Mouse (Mus musculus): ENCODE results near the gene Hist1h3c. TPM values are rescaled to one million over a fixed set of nuclear protein-coding genes. Genes with fewer than 3 reads are reported as not detected.
"Not testable (repeated sequence)": the region's sequence is repeated elsewhere in the genome, so short reads cannot be mapped to it uniquely, and the experiment has no call there.

The Hist1h3c gene
- polyA plus RNA-seq (2015; fragmentation: Nextera tagmentation; extraction: Ambion mirVana) = 6.4 and 7.3 TPM in 2 replicates

DNA sequence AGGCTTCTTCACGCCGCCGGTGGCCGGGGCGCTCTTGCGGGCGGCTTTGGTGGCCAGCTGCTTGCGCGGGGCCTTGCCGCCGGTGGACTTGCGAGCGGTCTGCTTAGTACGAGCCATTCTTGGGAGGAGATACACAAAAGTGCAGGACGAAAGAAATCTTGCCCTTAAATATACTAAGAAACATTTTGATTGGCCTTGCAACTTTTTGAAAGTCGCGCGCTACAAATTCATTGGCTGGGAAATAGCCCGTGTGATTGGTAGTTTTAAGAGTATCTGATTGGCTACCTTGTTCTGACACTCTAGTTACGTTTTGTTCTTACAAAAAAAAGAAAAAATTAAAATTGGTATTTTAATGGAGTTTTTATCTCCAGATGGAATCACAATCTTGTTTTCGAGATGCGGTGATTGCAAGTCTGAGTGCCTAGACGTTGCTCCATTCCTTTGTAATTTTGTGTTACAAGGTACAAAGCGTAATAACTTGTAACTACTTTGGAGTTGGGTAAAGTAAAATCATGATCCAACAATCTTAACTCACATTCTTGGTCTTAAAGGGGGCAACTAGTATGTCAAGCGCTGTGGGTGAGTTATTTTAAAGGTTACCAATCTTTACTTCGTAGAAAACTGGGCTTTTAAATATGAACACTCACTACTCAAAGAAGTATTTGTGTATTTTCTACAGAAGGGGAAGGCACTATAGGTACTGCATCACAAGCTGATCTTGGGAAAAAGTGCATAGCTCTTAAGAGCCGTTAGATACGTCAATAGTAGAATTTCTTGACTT, at the start of gene Hist1h3c:
Hist1h3c (minus strand) TSS at position 222 of the 781 bp plus-strand sequence.
- H3K27me3 ChIP-seq = no peaks in the 10 kb centered on the region

DNA sequence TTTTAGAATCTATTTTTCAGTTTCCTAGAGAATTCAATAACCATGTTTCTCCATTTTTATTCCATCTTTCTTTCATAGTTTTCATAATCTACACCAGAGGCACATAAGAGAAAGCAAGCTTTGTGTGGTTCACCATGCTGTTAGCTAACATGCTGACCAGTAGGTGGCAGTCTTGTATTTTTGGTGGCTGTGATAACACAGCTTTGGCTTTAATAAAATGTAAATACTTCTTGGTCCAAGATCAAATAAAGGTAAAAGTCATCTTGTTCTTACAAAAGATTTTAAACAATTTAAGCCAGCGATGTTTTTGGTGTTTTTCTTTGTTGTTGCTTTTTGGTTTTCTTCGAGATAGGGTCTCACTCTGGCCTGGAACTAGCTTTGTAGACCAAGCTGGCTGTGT, 47.1 kb upstream of the Hist1h3c start:
- H3K4me2 ChIP-seq = no peak overlapping the region
- no peak overlapping the region for H3K9ac ChIP-seq
- no peaks in the 10 kb centered on the region for H3K4me1 ChIP-seq (replicated peaks)
- H3K4me3 ChIP-seq (replicated peaks) = no peak overlapping the region
- ATAC-seq (ENCODE audit: insufficient read depth) = no peak
- no peaks in the 10 kb centered on the region for H3K36me3 ChIP-seq (replicated peaks)
- no peak overlapping the region for H3K27ac ChIP-seq (replicated peaks)
- 37% methylated on average over 2 of the region's 2 CpGs for WGBS (ENCODE audit: insufficient replicate concordance)
- no peaks in the 10 kb centered on the region for H3K9me3 ChIP-seq (replicated peaks)
- no peaks in the 10 kb centered on the region for H3K27me3 ChIP-seq

More for the DNA sequence above, at the start of gene Hist1h3c:
- H3K9ac ChIP-seq = peak within 1 kb of the TSS; percentile 81
- WGBS (ENCODE audit: insufficient replicate concordance) = under 1% methylated on average over 28 of the region's 28 CpGs
- no peaks in the 10 kb centered on the region for H3K9me3 ChIP-seq (replicated peaks)
- peak; percentile 53 for ATAC-seq (ENCODE audit: insufficient read depth)
- H3K27ac ChIP-seq (replicated peaks) = peak within 1 kb of the TSS; percentile 99
- H3K4me2 ChIP-seq = peak within 1 kb of the TSS; percentile 66
- H3K4me3 ChIP-seq (replicated peaks) = peak within 1 kb of the TSS; percentile 62
- H3K36me3 ChIP-seq (replicated peaks) = no peaks in the 10 kb centered on the region
- peaks cover 48% of the 10 kb centered on the region for H3K4me1 ChIP-seq (replicated peaks)

- H3K4me2 ChIP-seq = no peak overlapping the region
- no peak overlapping the region for H3K9ac ChIP-seq
- no peak overlapping the region for H3K27ac ChIP-seq (replicated peaks)
- peaks cover 24% of the 10 kb centered on the region for H3K4me1 ChIP-seq (replicated peaks)
- no peak for ATAC-seq (ENCODE audit: insufficient read depth)
- H3K4me3 ChIP-seq (replicated peaks) = no peak overlapping the region
- WGBS (ENCODE audit: insufficient replicate concordance) = 44% methylated on average over 4 of the region's 4 CpGs
- no peaks in the 10 kb centered on the region for H3K9me3 ChIP-seq (replicated peaks)
- no peaks in the 10 kb centered on the region for H3K36me3 ChIP-seq (replicated peaks)
- H3K27me3 ChIP-seq = no peaks in the 10 kb centered on the region
Measured at GRCm38 (mm10) chr13:23779025-23779424, 33.6 kb upstream of the Hist1h3c start.

DNA sequence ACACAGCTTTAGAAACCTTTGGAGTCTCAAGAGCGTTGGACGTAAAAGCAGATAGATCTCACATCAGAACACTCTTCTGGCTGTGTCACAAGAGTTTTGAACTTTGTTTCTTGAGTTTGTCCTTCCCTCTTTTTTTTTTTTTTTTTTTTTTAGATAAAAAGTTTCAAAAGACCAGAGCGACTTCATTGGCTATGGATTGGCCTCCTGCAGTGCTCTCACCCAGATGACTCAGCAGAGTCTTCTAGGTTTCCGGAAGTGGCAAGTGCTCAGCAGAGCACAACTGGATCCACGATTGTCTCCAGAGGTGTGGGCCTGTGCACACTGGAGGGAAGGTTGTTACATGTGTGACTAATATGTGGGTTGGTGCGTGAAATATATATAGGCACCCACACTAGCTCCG, 32.9 kb upstream of the Hist1h3c start:
- H3K4me3 ChIP-seq (replicated peaks) = no peak overlapping the region
- no peak overlapping the region for H3K27ac ChIP-seq (replicated peaks)
- H3K27me3 ChIP-seq = no peaks in the 10 kb centered on the region
- H3K4me2 ChIP-seq = no peak overlapping the region
- no peaks in the 10 kb centered on the region for H3K9me3 ChIP-seq (replicated peaks)
- H3K4me1 ChIP-seq (replicated peaks) = peaks cover 30% of the 10 kb centered on the region
- no peaks in the 10 kb centered on the region for H3K36me3 ChIP-seq (replicated peaks)
- 73% methylated on average over 7 of the region's 7 CpGs for WGBS (ENCODE audit: insufficient replicate concordance)
- 0 out of 2 replicates have a peak, but pooled peaks have one; percentile 34 for ATAC-seq (ENCODE audit: insufficient read depth)
- H3K9ac ChIP-seq = no peak overlapping the region

GRCm38 (mm10) chr13:23772561-23773313, 27.3 kb upstream of the Hist1h3c start:
- Histone ChIP-seq H3K4me3 (replicated peaks) (peak overlapping the region; percentile 41), H3K27me3 (no peaks in the 10 kb centered on the region), H3K4me1 (replicated peaks) (peaks cover 37% of the 10 kb centered on the region), H3K9me3 (replicated peaks) (no peaks in the 10 kb centered on the region), H3K9ac (peak overlapping the region; percentile 42; the same call in 1 of the 2 replicates), H3K4me2 (peak overlapping the region; percentile 64), H3K27ac (replicated peaks) (peak overlapping the region; percentile 48), H3K36me3 (replicated peaks) (no peaks in the 10 kb centered on the region)
- 17% methylated on average over 21 of the region's 21 CpGs for WGBS (ENCODE audit: insufficient replicate concordance)
- ATAC-seq (ENCODE audit: insufficient read depth) = peak; percentile 93

- H3K4me2 ChIP-seq; H3K9me3 ChIP-seq (replicated peaks); H3K27me3 ChIP-seq; H3K27ac ChIP-seq (replicated peaks); H3K36me3 ChIP-seq (replicated peaks); H3K9ac ChIP-seq; H3K4me3 ChIP-seq (replicated peaks); ATAC-seq (ENCODE audit: insufficient read depth): not testable (repeated sequence)
- peaks cover 32% of the 10 kb centered on the region for H3K4me1 ChIP-seq (replicated peaks)
- WGBS (ENCODE audit: insufficient replicate concordance) = 60% methylated on average over 2 of the region's 2 CpGs
Measured at GRCm38 (mm10) chr13:23769613-23770012, 24.2 kb upstream of the Hist1h3c start, which contains the start of gene Trim38. Trim38 (plus strand) TSS chr13:23769913.

DNA sequence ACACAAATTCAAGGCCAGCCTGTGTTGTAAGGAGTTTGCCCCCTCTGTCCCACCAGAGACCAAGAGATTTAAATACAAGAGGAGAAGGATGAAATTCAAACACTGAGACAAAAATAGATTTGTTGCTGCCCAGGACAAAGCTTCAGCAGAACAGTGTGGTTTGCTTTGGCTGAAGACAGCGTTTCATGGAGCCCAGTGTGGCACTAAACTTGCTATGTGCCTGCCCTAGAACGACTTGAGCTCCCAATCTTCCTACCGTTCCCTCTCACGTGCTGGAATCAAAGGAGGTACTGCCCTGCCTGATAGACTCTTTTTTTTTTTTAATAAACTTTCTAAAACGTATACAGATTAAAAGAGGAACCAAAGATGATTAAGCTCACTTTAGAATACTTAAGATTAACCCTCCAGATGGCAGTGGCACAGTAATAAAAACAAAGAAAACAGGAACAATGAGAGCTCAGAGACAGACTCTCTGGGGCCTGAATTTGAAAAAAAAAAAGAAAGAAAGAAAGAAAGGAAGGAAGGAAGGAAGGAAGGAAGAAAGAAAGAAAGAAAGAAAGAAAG, 23.5 kb upstream of the Hist1h3c start:
- ATAC-seq (ENCODE audit: insufficient read depth) = no peak
- no peaks in the 10 kb centered on the region for H3K9me3 ChIP-seq (replicated peaks)
- H3K9ac ChIP-seq = no peak overlapping the region
- no peaks in the 10 kb centered on the region for H3K36me3 ChIP-seq (replicated peaks)
- H3K27me3 ChIP-seq = no peaks in the 10 kb centered on the region
- no peak overlapping the region for H3K4me3 ChIP-seq (replicated peaks)
- no peak overlapping the region for H3K27ac ChIP-seq (replicated peaks)
- 29% methylated on average over 5 of the region's 5 CpGs for WGBS (ENCODE audit: insufficient replicate concordance)
- no peak overlapping the region for H3K4me2 ChIP-seq
- H3K4me1 ChIP-seq (replicated peaks) = peaks cover 39% of the 10 kb centered on the region

GRCm38 (mm10) chr13:23766772-23767171, 21.4 kb upstream of the Hist1h3c start:
- Histone ChIP-seq H3K27ac (replicated peaks) (no peak overlapping the region), H3K4me1 (replicated peaks) (peaks cover 32% of the 10 kb centered on the region), H3K9ac (no peak overlapping the region)

GRCm38 (mm10) chr13:23765172-23765513, 19.7 kb upstream of the Hist1h3c start:
- peak overlapping the region; percentile 99 for H3K27ac ChIP-seq (replicated peaks)
- no peaks in the 10 kb centered on the region for H3K36me3 ChIP-seq (replicated peaks)
- no peak for ATAC-seq (ENCODE audit: insufficient read depth)
- H3K27me3 ChIP-seq = no peaks in the 10 kb centered on the region
- WGBS (ENCODE audit: insufficient replicate concordance) = 12% methylated on average over 1 of the region's 1 CpGs
- H3K4me1 ChIP-seq (replicated peaks) = peaks cover 38% of the 10 kb centered on the region
- no peaks in the 10 kb centered on the region for H3K9me3 ChIP-seq (replicated peaks)
- H3K4me2 ChIP-seq = peak overlapping the region; percentile 87
- peak overlapping the region; percentile 74 for H3K9ac ChIP-seq
- H3K4me3 ChIP-seq (replicated peaks) = peak overlapping the region; percentile 61

More at GRCm38 (mm10) chr13:23766772-23767171, 21.4 kb upstream of the Hist1h3c start:
- Histone ChIP-seq H3K27me3 (no peaks in the 10 kb centered on the region), H3K36me3 (replicated peaks) (no peaks in the 10 kb centered on the region), H3K9me3 (replicated peaks) (no peaks in the 10 kb centered on the region), H3K4me2 (no peak overlapping the region), H3K4me3 (replicated peaks) (no peak overlapping the region)
- ATAC-seq (ENCODE audit: insufficient read depth) = no peak

GRCm38 (mm10) chr13:23764324-23765171, 19.1 kb upstream of the Hist1h3c start:
- H3K27ac ChIP-seq (replicated peaks) = peak overlapping the region; percentile 99
- 22% methylated on average over 12 of the region's 12 CpGs for WGBS (ENCODE audit: insufficient replicate concordance)
- H3K4me2 ChIP-seq = peak overlapping the region; percentile 87
- no peaks in the 10 kb centered on the region for H3K9me3 ChIP-seq (replicated peaks)
- H3K4me1 ChIP-seq (replicated peaks) = peaks cover 42% of the 10 kb centered on the region
- H3K36me3 ChIP-seq (replicated peaks) = no peaks in the 10 kb centered on the region
- H3K27me3 ChIP-seq = no peaks in the 10 kb centered on the region
- H3K9ac ChIP-seq = peak overlapping the region; percentile 74
- peak overlapping the region; percentile 61 for H3K4me3 ChIP-seq (replicated peaks)
- ATAC-seq (ENCODE audit: insufficient read depth) = no peak
